Mouse (Mus musculus): ENCODE measurements around the gene Nisch.

Nisch gene

DNA sequence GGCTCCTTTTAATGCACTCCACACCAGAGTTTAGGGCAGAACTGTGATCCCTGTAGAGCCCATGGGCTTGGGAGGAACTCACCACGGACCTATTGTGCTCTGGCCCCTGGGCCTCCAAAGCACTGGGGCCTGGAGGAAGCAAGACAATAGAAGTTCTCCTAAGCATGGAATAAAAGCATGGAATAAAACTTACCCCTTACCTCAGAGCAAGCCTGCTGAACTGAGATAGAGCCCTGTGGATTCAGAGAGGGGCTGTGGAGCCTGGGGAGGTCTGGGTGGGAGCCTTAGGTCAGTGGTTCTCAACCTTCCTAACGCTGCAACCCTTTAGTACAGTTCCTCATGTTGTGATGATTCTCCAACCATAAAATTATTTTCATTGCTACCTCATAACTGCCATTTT, at the start of gene Nisch:
Gene Nisch, minus strand, starts transcription at position 101 of the 400 bp plus-strand sequence.
- DNase-seq (ENCODE audit: low spot score in 2 of 2): no peak

DNA sequence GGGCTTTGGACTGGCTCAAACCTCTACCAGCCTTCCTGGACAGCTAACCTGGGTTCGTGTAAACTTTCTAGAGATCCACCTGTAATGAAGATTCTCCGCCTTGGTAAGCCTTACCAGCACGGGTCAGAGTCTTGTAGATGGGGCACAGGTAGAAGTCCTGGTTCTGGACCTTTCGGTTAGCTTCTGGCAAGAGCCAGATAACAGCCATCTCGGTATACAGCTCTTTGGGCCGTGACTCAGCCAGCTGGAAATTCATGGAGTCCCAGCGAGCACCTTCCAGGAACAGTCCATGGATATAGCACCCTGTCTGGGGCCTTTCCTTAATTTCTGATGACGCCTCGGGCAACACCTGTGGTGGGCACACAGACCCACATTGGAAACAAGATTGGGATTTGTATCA, 44.2 kb upstream of the Nisch start:
- DNase-seq (ENCODE audit: low spot score in 2 of 2): no peak

DNA sequence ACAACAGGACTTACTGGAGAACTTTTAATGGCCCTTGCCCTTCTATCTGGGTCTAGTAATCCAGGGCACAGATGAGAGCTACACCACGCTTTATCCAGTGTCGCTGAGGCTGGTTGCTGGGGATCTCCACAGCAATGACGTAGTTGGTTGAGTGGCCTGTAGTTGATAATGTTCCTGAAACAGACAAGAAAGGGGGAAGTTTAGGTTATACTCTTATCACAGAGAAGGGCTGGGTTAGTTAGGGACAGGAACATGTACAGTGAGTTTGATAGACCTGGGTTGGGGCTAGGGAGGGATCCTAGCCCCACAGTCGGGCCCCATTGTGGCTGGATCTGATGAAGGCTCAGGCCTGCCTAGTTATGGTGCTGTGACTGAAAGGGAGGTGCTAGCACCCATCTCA, 43.6 kb upstream of the Nisch start:
- DNase-seq (ENCODE audit: low spot score in 2 of 2): no peak

DNA sequence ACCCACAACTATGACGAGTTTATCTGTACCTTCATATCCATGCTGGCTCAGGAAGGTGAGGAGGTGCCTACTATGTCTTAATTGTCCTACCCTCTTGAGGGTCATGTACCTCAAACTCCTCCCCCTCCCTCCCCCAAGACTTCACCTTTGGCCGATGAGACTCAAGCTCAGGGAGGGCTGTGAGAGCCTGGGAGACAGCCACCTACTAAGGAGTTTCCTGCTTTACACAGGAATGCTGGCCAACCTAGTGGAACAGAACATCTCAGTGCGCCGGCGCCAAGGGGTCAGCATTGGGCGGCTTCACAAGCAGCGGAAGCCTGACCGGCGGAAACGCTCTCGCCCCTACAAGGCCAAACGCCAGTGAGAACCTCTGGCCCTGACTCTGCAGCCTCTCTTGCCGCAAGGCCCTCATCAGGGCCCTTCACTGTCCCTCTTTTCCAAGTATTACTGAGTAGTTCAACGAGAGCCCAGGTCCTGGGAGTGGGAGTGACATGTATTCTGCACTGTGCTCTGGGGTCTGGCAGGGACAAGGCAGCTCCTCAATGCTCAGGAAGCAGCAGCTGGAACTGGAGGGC, 41.8 kb upstream of the Nisch start:
- DNase-seq (ENCODE audit: low spot score in 2 of 2): no peak

DNA sequence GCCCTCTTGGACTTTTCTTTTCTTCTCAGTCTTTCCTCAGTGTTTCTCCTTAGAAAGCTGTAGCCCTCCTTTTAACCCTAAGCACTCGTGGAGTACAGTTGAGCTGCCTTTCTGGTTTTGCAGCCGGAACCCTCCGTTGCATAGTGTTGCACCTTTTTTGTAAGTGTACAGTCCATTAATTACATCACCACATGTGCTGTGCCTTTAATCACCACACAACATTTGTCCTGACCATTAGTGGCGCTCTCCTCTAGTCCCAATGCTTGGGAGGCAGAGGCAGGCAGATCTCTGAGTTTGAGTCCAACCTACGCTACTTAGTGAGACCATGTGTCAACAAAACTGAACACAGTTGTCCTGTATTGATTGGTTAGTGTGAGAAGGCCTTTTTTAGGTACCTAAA, 35.3 kb upstream of the Nisch start:
- no peak for DNase-seq (ENCODE audit: low spot score in 2 of 2)

DNA sequence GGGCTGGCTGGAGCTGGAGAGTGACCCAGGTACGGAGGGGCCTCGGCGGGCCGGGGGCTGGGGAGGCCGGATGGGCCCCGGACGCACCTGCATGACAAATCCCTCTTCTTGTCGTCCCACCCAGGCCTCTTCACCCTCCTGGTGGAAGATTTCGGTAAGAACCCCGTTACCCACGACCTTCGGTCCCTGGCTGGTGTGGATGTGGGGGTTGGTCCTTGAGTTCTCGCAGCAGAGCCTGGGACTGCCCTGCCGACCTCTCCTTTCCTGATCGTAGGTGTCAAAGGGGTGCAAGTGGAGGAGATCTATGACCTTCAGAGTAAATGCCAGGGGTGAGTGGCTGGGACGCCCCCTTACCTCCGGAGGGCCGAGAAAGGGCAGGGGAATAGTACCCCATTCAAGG, 34.9 kb upstream of the Nisch start:
- DNase-seq (ENCODE audit: low spot score in 2 of 2): no peak

DNA sequence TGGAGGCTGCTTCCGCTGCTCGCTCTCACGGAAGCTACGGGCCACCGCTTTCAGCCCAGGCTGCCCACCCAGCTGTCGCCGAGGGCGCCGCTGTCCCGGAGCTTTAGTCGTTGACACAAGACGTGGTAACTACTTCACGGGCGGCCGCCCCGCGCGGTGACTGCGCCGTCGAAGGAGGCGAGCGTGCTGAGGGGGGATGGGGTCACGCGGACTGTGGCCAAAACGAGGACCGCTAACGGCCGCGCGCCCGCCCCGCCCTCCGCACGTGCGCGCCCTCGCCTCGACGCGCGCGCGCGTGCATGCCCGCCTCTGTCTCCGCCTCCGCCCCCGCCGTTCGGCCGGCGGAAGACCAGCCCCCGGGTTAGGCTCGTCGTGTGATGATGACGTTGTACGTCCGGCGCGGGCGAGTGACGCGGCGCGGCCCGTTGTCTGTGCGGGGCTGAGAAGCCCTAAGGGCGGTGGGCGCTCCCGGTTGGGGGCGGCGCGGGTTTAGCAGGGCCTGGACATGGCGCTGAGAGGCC, 34.4 kb upstream of the Nisch start, which contains the start of the genes Phf7 and Bap1:
Gene Phf7, minus strand, starts transcription at position 234 of the 521 bp plus-strand sequence.
Gene Bap1, plus strand, starts transcription at position 367 of the 521 bp plus-strand sequence.
- DNase-seq (ENCODE audit: low spot score in 2 of 2): peak; percentile 97

DNA sequence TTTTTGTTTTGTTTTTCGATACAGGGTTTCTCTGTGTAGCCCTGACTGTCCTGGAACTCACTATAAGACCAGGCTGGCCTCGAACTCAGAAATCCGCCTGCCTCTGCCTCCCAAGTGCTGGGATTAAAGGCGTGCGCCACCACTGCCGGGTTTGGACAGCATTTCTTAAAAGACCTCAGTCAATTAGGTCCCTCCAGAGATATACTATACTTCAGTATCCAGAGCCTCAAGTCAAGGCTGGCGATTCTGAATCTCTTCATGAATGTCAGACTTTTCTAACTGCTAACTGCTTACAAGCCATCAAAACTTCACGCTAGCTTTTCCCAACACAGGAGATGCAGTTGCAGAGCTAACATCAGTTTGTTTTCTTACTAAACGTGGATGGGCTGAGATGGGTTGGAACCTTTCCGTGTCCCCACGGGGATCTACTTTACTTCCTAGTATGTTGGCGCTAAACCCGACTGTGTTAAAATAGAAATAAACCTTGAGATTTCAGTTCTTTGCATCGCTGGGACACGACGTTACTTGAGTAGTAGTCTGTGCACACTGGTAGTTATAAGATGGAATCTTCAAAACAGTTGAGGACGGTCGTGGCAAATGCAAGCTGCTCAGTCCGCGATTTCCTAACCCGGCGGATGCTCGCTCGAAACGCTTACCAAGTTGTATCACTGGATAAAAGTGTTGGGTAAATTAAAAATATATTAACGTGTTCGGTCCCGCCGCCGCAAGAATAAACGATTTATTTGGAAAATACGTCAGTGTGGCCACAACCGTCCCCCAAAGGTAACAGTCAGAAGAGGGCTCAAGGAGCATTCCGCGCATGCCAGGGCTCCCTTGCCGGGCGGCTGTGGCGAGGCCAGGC, 33.7 kb upstream of the Nisch start:
- no peak for DNase-seq (ENCODE audit: low spot score in 2 of 2)

DNA sequence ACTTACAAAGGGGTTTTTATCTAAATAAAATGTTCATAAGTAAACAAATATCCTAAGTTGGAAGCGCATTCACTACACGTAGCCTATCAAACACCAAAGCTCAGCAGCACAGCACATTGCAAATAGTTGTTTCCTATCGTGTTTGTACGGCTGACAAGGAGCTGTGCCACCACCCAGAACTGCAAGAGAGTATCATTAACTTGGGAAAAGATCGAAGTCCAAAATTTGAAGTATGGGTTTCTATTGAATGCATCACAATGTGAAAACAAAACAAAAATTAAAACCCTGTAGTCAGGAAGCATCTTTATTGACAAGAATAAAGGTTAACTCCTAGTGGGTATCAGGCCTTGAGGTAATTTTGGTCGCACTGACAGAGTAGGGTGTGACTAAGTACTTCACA, 31.6 kb upstream of the Nisch start:
- DNase-seq (ENCODE audit: low spot score in 2 of 2): no peak

DNA sequence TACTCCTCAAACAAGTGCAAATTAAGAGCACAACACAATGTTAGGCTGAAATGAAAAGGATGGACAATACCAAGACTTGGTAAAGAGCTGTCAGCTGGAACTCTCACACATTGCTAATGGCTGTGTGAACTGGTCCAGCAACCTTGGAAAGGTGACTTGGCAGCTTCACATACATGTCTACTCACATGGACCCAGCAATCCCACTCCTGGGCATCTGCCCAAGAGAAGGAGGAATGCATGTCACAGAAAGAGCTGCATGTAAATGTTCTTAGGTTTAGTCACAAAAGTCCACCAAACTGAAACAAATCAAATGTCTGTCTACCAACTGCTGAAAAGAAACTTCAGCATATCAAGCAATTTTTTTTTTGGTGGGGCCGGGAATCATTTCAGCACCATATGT, 29.2 kb upstream of the Nisch start:
- no peak for DNase-seq (ENCODE audit: low spot score in 2 of 2)

DNA sequence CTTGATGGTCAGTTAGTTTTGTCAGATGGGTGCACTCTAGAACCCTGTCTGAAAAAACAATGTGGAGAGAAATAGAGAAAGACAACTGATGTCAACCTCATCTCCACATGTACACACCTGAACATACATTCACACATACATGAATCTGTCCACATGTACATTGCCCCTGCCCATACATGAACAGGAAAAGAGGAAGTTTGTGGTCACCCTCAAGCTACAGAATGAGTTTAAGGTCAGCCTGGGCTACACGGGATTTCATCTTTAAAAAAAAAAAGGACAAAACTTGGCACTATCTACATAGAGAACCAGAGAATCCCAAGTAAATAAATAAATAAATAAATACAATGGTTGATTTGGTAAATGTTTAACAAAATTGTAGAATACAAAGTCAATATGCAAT, 28.0 kb upstream of the Nisch start:
- no peak for DNase-seq (ENCODE audit: low spot score in 2 of 2)

DNA sequence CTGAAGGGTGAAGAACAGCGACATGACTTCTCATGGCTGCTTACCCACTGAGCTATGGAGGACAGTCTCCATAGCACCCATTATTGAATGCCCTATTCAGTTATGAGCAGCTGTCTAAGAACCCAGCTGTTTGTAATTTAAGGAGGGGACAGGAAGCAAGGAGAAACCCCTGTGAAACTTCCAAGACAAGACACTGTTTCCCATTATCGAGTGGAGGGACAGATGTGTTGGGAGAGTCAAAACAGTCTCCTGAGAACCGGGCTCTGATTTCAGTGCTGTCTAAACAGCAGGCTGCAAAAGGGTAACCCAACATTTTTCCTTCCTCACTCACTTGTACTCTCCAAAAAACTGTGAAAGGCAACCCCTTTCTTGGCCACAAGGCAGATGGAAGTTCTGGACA, 23.8 kb upstream of the Nisch start:
- DNase-seq (ENCODE audit: low spot score in 2 of 2): no peak

DNA sequence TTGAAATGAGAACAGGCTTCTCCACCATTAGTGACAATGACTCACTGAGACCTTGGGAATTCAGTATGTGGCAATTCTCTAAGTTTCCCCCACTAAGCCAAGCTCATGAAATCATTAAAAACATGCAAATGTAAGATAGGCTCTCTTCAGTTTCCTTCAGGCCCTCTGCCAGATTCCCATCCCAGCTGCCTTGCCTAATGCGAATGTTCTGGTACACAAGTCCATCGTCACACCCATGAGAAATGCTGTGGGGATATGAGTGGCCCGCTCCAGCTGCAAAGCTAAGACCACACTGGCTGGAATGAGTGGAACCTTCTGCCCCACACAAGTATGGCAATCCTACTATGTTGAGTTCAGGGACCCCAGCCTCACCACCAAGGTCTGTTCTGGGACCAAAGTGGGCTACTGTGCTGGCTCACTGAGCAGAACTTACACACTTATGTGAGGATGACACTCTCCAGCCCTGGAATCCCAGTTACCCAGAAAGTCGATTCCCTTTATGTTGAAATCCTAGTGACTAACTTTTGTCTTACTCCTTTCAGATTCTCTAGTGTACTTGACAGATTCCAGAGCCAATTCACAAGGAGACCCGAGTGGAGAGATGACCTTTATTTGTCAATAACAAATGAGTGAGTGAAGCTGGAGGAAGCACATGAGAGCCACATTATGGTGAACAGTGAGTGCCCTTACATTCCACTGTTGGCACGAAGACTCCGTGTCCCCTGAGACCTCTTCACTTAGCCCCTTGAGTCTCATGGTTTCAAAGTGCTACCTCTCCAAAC, 20.5 kb upstream of the Nisch start:
- no peak for DNase-seq (ENCODE audit: low spot score in 2 of 2)

DNA sequence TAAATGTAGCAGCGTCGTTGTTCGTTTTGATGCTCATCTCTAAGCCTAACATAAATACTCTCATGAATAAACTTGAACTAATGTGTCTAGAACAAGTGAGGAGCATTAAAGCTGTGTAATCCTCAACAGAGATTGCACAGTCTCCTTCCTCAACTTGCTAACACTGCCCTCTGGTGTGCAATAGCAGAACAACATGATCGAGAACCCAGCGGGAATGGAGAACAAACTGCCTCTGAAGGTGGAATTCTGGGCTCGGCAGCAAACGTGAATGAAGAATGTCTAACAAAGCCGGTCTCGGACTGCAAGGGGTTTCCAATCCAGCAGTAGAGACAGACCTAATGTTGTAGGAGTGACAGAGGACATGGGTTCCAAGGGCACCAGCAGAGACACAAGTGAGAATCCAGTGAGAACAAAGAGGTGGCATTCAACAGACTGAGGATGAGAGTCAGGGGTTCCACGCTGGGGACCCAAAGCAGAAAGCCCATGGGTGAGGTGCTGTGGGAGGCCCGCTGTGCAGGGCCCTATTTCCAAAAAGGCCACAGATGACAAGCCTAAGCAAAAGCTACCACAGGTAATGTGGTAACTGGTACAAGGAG, 17.3 kb upstream of the Nisch start:
- peak; percentile 83 to 87 for DNase-seq (ENCODE audit: low spot score in 2 of 2)

DNA sequence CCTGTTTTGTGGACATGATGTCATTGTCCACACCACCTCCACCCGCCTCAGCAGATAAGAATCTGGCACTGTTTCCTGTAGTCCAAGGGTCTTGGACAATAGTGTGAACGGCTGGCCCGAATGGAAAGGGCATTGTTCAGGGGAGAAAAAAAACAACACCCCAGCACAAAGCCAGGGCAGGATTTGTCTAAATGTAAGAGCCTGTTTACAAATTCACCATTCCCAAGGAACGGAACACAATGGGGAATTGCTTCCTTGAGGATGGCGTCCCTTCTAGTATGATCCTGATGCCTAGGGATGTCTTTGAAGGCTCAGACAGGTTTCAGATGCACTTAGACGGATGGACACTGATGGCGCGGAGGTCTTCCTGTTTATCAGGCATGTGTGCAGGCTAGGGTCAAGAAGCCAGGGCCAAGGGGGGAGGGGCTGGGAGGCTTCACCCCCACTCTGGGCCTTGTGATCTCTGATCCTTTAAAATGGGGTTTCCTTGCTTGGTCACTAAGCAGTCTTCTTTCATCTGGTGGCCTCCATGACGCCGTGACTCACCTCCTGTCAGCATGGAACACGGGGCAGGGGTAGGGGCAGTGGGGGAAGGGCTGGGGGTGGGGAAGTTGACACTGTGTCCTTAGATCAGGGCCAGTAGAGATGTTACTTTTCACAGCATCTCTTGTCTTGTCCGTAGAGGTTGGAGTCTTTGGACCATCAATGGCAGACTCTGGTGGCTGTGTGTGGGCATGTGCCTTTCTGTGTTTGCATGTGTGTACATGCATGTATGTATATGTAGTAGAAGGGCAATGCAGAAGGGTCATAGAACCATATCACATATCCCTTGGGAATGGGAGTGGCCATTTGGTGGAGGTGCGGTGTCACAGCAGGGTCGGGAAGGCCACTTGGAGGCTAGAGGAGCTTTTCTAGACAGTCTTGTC, 16.6 kb upstream of the Nisch start:
- no peak for DNase-seq (ENCODE audit: low spot score in 2 of 2)

DNA sequence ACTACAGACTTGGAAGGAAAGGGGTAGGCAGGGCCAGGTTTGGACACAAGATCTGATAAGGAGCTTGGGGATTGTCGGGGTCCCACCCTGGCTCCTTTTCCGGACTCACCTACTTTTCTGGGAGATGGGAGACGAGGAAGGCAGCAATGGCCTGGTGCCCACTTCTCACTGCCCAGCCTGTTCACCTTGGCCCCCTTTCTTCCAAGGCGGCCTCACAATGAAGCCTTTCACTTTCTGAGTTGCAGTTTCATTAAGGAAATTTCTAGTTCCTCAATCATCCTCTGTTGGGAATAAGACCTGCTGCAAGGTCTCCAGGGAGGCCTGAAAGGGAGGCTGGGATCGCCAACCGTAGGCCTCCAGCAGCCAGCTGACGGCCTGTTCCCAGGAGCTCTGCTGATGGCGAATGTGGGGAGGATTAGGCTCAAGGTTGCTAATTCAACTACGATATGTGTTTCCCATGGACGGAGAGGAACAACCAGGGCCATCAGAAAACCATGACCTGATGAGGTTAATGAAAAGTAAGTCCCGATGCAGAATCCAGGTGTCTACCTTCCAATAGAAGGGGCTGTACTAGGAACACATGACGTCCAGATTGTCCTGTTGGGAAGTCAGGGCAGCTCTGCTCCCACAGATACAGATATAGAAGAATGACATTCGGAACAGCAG, 15.8 kb upstream of the Nisch start:
- no peak for DNase-seq (ENCODE audit: low spot score in 2 of 2)

DNA sequence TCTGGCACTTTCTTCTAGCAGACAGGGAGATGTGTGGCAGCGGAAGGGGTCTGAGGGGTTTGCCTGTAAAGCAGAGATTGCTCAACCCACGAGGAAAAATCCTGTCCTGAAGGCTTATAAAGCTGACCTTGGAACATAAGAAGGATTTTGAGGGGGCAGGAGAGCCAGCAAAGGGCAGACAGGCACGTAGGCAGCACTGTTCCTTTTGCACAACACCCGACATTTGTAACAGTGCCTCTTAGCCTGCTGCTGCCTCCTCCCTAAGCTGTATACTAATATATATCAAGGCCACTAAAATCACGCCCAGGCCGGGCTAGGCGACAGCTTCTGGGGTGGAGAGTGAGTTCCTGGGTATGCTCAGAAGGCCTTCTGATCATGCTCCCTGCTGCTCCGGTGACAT, 13.7 kb upstream of the Nisch start:
- no peak for DNase-seq (ENCODE audit: low spot score in 2 of 2)

DNA sequence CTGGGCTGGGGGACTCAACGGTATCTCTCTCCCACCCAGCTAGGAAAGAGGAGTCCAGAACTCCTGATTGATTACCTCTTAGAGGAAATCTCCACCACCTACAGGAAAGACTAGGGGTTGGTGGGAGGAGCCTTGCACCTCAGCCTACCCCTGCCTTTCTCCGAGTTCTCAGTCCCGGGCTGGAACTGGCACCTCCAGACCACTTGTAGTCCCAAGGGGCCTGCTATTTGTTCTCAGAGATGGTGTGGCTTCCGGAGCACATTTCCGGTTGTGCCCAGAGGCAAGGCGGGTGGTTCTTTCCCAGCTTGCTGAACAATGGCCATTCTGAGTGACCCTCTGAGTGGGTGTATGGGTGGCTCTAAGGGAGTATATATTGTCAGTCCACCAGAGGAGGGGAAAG, 11.5 kb upstream of the Nisch start:
- DNase-seq (ENCODE audit: low spot score in 2 of 2): no peak

DNA sequence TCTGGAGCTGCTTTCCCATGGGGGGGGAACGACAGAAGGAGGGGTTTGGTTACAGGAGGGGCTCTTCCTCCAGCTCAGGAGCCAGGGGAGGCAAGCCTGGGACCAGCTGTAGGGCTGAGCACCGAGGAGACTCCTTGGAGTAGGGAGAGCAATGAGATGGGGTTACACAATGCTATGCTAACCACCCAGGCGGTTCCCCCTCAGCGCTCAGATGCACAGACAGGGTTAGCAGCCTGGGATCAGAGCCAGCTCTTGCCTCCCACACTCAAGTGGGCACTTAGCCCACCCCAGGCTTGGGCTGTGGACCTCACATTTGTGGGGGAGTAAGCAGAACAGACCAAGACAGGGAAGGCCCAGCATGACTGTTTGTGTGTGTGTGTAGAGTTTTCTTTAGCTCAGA, 10.2 kb upstream of the Nisch start:
- DNase-seq (ENCODE audit: low spot score in 2 of 2): peak; percentile 41 to 57

DNA sequence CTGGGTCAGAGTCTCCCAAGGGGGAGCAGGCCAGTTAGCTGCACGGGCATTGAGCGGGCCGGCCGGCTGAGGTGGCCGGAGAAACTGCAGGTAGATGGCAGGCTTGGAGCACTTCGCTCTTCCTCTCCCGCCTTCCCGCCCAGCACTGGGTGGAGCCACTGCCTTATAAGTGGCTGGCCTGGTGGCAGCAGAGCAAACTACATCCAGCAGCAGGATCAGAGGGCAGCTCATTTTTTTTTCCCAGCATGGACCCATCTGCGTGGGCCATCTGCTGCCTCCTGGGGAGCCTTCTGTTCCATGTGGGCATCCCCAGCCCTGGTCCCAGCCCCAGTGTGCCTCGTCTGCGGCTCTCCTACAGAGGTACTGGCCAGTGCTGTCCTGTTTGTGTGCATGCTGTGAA, 920 bp upstream of the Nisch start, which contains the start of gene Sema3g:
Gene Sema3g, plus strand, starts transcription at position 195 of the 400 bp plus-strand sequence.
- no peak for DNase-seq (ENCODE audit: low spot score in 2 of 2)
